Mouse (Mus musculus) olfactory bulb, adult 2 months (tissue): ENCODE data around the gene Stn1.

Source experiments
- CTCF ChIP-seq: fragments of 200-500 bp; IDR thresholded peaks from 2 replicates; pipeline ENCODE4 v1.5.1; 2012; ENCODE audit warnings: low read depth, mild to moderate bottlenecking, low read length, moderate library complexity; ENCODE audit not compliant: insufficient read depth
- POLR2A ChIP-seq: fragments of 200-500 bp; IDR thresholded peaks from 2 replicates; pipeline ENCODE4 v1.6.1; 2012; ENCODE audit warnings: mild to moderate bottlenecking, low read depth, low read length, moderate library complexity; ENCODE audit not compliant: insufficient read depth

DNA sequence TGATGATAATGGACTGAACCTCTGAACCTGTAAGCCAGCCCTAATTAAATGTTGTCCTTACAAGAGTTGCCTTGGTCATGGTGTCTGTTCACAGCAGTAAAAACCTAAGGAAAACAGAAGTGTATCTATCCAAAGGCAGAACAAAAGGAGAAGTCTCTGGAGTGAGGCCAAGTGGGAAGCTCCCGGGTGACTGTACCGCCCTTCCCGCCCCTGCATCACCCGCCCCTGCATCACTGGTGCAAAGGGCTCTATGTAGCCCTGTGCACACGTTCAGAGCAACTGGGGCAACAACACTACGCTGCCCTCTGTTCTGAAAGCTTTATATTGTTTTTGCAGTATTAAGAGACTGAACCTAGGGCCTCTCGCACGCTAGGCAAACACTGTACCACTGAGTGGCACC, 19.7 kb downstream of the Stn1 start:
- no peak for TF ChIP-seq CTCF
- no peak for TF ChIP-seq POLR2A
